Mouse (Mus musculus): ENCODE data around the gene Defb29.

DNA sequence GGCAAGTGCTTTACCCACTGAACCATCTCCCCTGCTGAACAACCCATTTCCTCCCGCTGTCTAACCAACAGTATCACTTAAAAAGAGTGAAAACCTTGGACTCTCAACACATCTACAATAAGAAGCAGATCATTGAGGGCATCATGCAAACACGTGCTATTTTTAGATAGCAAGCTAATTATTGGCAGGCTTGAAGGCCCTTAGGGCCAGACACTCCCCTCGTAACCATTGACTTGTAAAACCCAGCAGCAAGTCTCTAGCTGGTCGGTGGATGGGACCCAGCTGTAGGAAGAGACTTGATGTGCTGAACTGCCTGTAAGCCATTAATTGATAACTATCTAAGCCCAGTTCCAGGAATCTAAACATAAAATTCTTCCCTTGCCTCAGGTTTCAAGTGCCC lies 3.6 kb upstream of the Defb29 start:
- TF ChIP-seq CTCF (IDR thresholded peaks at IDR 0.05; ENCODE audit: low read depth, low read length) (no peak), POLR2A (IDR thresholded peaks at IDR 0.05; ENCODE audit: insufficient read depth, low read length) (no peak)
